Mouse (Mus musculus) liver, embryonic 15.5 days (tissue): ENCODE data around the gene Cst13. TPM values are rescaled to one million over a fixed set of nuclear protein-coding genes. Genes with fewer than 3 reads are reported as not detected.
A peak's percentile ranks its signal among the peaks of the same experiment; 100 is the strongest.

Experiments used
- ATAC-seq: fragments of 200-750 bp; cut with Nextera tagmentation; 2 replicates; pipeline ENCODE4 v1.8.0; 2017; ENCODE audit warnings: moderate number of reproducible peaks, mild to moderate bottlenecking, moderate library complexity; ENCODE audit not compliant: insufficient read depth
- H3K27ac ChIP-seq: fragments of 300-500 bp; sonication (generic); replicated peaks from 2 replicates; pipeline ENCODE4 v1.5.1; 2015; ENCODE audit warnings: mild to moderate bottlenecking, inconsistent platforms
- H3K27me3 ChIP-seq: fragments of 300-500 bp; sonication (generic); 2 replicates; pipeline ENCODE4 v1.6.1; 2015; ENCODE audit warnings: mild to moderate bottlenecking, inconsistent platforms
- H3K36me3 ChIP-seq: fragments of 300-500 bp; sonication (generic); replicated peaks from 2 replicates; pipeline ENCODE4 v1.6.1; 2015; ENCODE audit warnings: moderate library complexity, mild to moderate bottlenecking, inconsistent platforms
- H3K4me1 ChIP-seq: fragments of 300-500 bp; sonication (generic); replicated peaks from 2 replicates; pipeline ENCODE4 v1.6.1; 2015; ENCODE audit warnings: inconsistent platforms
- H3K4me2 ChIP-seq: fragments of 300-500 bp; sonication (generic); 2 replicates; pipeline ENCODE4 v1.6.1; 2015; ENCODE audit warnings: moderate library complexity, mild to moderate bottlenecking, inconsistent platforms
- H3K4me3 ChIP-seq: fragments of 300-500 bp; sonication (generic); replicated peaks from 2 replicates; pipeline ENCODE4 v1.5.1; 2015; ENCODE audit warnings: mild to moderate bottlenecking, inconsistent platforms
- H3K9ac ChIP-seq: fragments of 300-500 bp; sonication (generic); 2 replicates; pipeline ENCODE4 v1.6.1; 2015; ENCODE audit warnings: moderate library complexity, mild to moderate bottlenecking, inconsistent platforms
- H3K9me3 ChIP-seq: fragments of 300-500 bp; sonication (generic); replicated peaks from 2 replicates; pipeline ENCODE4 v1.6.1; 2016; ENCODE audit warnings: inconsistent platforms
- WGBS: fragments of 180-500 bp; shearing (Covaris S2); methylation state at CpG from one replicate; pipeline ENCODE4 v1.1.7; 2015; ENCODE audit warnings: mixed read lengths; ENCODE audit not compliant: insufficient replicate concordance; 5-methylcytosine and 5-hydroxymethylcytosine counted together
- polyA plus RNA-seq: library from polyadenylated mRNA; unstranded; fragments of >200 nt; fragmentation: Nextera tagmentation; extraction: Ambion mirVana; gene quantifications from 2 replicates; pipeline ENCODE4 v1.2.1, GENCODE M21; 2015

Gene Cst13
- polyA plus RNA-seq, 1 experiment from 2014 or later, result not detected

GRCm38 (mm10) chr2:148851116-148851906, 31.4 kb downstream of the Cst13 start:
- WGBS, result 29% methylated on average over 8 of the region's 8 CpGs
- Histone ChIP-seq H3K9ac (no peak overlapping the region), H3K27ac (no peak overlapping the region), H3K4me2 (no peak overlapping the region), H3K9me3 (no peaks in the 10 kb centered on the region), H3K4me3 (no peak overlapping the region), H3K4me1 (no peaks in the 10 kb centered on the region), H3K27me3 (no peaks in the 10 kb centered on the region), H3K36me3 (no peaks in the 10 kb centered on the region)
- ATAC-seq, result peak; percentile 49

GRCm38 (mm10) chr2:148856630-148857400, 36.9 kb downstream of the Cst13 start:
- WGBS, result 25% methylated on average over 8 of the region's 8 CpGs
- Histone ChIP-seq H3K27me3 (no peaks in the 10 kb centered on the region), H3K36me3 (no peaks in the 10 kb centered on the region), H3K9ac (no peak overlapping the region), H3K4me1 (no peaks in the 10 kb centered on the region), H3K27ac (no peak overlapping the region), H3K4me2 (peak overlapping the region; percentile 10; the same call in 1 of the 2 replicates), H3K9me3 (no peaks in the 10 kb centered on the region), H3K4me3 (no peak overlapping the region)
- ATAC-seq, result no peak

DNA sequence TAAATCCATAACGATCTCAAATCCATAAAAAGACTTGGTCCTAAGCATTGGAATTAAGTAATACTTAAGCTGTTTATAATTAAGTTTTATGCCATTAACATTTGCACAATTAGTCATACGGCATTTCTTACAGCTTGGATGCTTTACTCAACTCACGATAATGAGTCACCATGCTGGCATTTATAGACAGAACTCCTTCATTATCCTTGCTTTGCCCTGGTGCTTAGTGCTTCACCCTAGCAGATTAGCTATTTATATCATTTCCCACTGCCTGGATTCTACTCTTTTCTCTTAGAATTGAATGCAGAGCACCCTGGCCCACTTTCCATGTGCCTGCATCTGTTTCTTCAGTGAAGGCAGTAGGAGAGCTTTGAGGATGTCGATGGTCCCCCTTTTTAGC, 37.6 kb downstream of the Cst13 start:
- WGBS, result 58% methylated on average over 4 of the region's 4 CpGs
- Histone ChIP-seq H3K9me3 (no peaks in the 10 kb centered on the region), H3K9ac (no peak overlapping the region), H3K27me3 (no peaks in the 10 kb centered on the region), H3K27ac (no peak overlapping the region), H3K4me3 (no peak overlapping the region), H3K4me2 (no peak overlapping the region), H3K4me1 (no peaks in the 10 kb centered on the region), H3K36me3 (no peaks in the 10 kb centered on the region)
- ATAC-seq, result no peak

DNA sequence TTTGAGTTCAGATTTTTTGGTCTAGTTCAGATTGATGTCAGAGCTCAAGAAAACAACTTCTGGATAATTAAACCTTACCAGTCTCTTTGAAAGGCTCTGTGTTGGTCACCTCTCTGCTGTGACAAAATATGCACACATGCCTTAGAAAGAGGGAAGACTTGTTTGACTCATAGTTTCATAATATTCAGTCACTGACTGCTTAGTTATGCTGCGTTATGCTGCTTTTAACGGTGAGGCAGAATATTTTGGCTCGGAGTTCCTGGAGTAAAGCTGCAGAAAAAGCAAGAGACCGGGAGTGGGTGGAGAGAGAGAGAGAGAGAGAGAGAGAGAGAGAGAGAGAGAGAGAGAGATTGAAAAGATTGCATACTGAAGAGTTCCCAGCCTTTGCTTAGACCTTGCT, 41.1 kb downstream of the Cst13 start:
- ATAC-seq, result no peak
- H3K9ac ChIP-seq, result no peak overlapping the region
- 58% methylated on average over 4 of the region's 4 CpGs for WGBS

GRCm38 (mm10) chr2:148861693-148862092, 41.8 kb downstream of the Cst13 start:
- H3K36me3 ChIP-seq, result no peaks in the 10 kb centered on the region
- H3K27me3 ChIP-seq, result no peaks in the 10 kb centered on the region
- H3K4me3 ChIP-seq, result no peak overlapping the region
- no peaks in the 10 kb centered on the region for H3K4me1 ChIP-seq
- ATAC-seq, result no peak
- no peak overlapping the region for H3K27ac ChIP-seq
- H3K9me3 ChIP-seq, result no peaks in the 10 kb centered on the region
- H3K4me2 ChIP-seq, result no peak overlapping the region
- no peak overlapping the region for H3K9ac ChIP-seq

More for the DNA sequence above, 41.1 kb downstream of the Cst13 start:
- H3K27ac ChIP-seq, result no peak overlapping the region
- no peaks in the 10 kb centered on the region for H3K4me1 ChIP-seq
- no peak overlapping the region for H3K4me3 ChIP-seq
- H3K4me2 ChIP-seq, result no peak overlapping the region
- no peaks in the 10 kb centered on the region for H3K36me3 ChIP-seq
- H3K27me3 ChIP-seq, result no peaks in the 10 kb centered on the region
- no peaks in the 10 kb centered on the region for H3K9me3 ChIP-seq

- no peak within 1 kb of the TSS for H3K9ac ChIP-seq
- H3K36me3 ChIP-seq, result no peaks in the 10 kb centered on the region
- no peaks in the 10 kb centered on the region for H3K9me3 ChIP-seq
- no peak for ATAC-seq
- 57% methylated on average over 2 of the region's 2 CpGs for WGBS
- no peaks in the 10 kb centered on the region for H3K27me3 ChIP-seq
- no peak within 1 kb of the TSS for H3K4me2 ChIP-seq
- H3K4me3 ChIP-seq, result no peak within 1 kb of the TSS
- no peak within 1 kb of the TSS for H3K27ac ChIP-seq
- H3K4me1 ChIP-seq, result no peaks in the 10 kb centered on the region
Measured at GRCm38 (mm10) chr2:148864966-148865365, 45.1 kb downstream of the Cst13 start, which contains the start of gene 9230104L09Rik. 9230104L09Rik (minus strand) TSS chr2:148865038.

DNA sequence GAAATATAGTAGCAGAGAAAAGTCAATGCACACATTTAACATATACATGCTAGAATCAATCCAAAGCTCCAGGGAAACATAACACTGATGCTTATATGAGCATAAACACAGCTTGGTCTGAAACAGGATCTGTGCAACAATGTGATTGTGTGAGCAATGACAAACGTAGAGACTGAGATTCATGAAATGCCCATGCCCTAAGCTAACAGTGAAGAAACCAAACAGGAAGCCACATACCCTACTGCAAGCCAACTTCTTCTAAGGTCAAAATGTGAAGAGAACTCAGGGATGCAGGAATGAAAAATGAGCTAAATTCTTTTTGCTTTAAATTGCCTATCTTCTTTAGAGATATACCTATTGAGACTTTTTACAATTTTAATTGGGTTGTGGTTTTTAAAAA, 49.1 kb downstream of the Cst13 start:
- no peak for ATAC-seq
- Histone ChIP-seq H3K4me2 (no peak overlapping the region), H3K27me3 (no peaks in the 10 kb centered on the region), H3K4me1 (peaks cover 10% of the 10 kb centered on the region), H3K9me3 (no peaks in the 10 kb centered on the region), H3K36me3 (peaks cover 12% of the 10 kb centered on the region; the same call in 1 of the 2 replicates), H3K9ac (no peak overlapping the region), H3K4me3 (no peak overlapping the region), H3K27ac (no peak overlapping the region)
- WGBS, result 19% methylated on average over 1 of the region's 1 CpGs

DNA sequence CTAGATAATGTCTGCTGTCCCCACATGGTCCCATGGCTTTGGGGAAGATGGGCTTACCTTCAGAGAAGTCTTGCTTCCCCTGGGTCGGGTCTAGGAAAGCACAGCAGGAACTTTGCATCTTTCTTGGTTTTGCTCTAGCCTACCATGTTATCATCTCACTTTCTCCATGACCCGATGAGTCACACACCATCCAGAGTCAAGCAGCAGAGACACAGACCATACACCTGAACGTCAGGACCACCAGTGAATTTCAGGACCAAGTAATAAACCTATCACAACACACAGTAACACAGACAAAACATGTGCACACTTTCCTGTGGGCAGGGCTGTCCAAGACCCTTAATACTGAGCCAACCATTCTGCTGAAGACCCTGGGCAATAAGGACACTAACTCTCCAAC, 50.6 kb downstream of the Cst13 start:
- Histone ChIP-seq H3K36me3 (peaks cover 12% of the 10 kb centered on the region; the same call in 1 of the 2 replicates), H3K27ac (no peak overlapping the region), H3K4me1 (peaks cover 22% of the 10 kb centered on the region), H3K4me3 (no peak overlapping the region), H3K9me3 (no peaks in the 10 kb centered on the region), H3K4me2 (no peak overlapping the region), H3K9ac (no peak overlapping the region), H3K27me3 (no peaks in the 10 kb centered on the region)
- no peak for ATAC-seq
- WGBS, result 63% methylated on average over 3 of the region's 3 CpGs

GRCm38 (mm10) chr2:148872860-148873259, 53.0 kb downstream of the Cst13 start:
- Histone ChIP-seq H3K4me2 (peak overlapping the region; percentile 86), H3K9ac (no peak overlapping the region), H3K36me3 (peaks cover 12% of the 10 kb centered on the region; the same call in 1 of the 2 replicates), H3K27me3 (no peaks in the 10 kb centered on the region), H3K4me3 (peak overlapping the region; percentile 75; the same call in 1 of the 2 replicates), H3K27ac (no peak overlapping the region), H3K9me3 (no peaks in the 10 kb centered on the region), H3K4me1 (peaks cover 35% of the 10 kb centered on the region)
- 64% methylated on average over 4 of the region's 4 CpGs for WGBS
- no peak for ATAC-seq

- H3K27ac ChIP-seq, result no peak overlapping the region
- 24% methylated on average over 3 of the region's 3 CpGs for WGBS
Measured at GRCm38 (mm10) chr2:148874224-148874616, 54.3 kb downstream of the Cst13 start.

GRCm38 (mm10) chr2:148874617-148875334, 54.9 kb downstream of the Cst13 start:
- Histone ChIP-seq H3K4me1 (peaks cover 35% of the 10 kb centered on the region), H3K36me3 (peaks cover 12% of the 10 kb centered on the region; the same call in 1 of the 2 replicates), H3K4me2 (peak overlapping the region; percentile 86), H3K4me3 (peak overlapping the region; percentile 75), H3K27ac (peak overlapping the region; percentile 80), H3K9ac (peak overlapping the region; percentile 69), H3K9me3 (no peaks in the 10 kb centered on the region), H3K27me3 (no peaks in the 10 kb centered on the region)
- under 1% methylated on average over 34 of the region's 34 CpGs for WGBS
- ATAC-seq, result peak; percentile 74

More at GRCm38 (mm10) chr2:148874224-148874616, 54.3 kb downstream of the Cst13 start:
- Histone ChIP-seq H3K36me3 (peaks cover 12% of the 10 kb centered on the region; the same call in 1 of the 2 replicates), H3K4me3 (peak overlapping the region; percentile 75), H3K9ac (peak overlapping the region; percentile 69), H3K4me2 (peak overlapping the region; percentile 86), H3K4me1 (peaks cover 35% of the 10 kb centered on the region), H3K27me3 (no peaks in the 10 kb centered on the region), H3K9me3 (no peaks in the 10 kb centered on the region)
- no peak for ATAC-seq
